Mouse (Mus musculus): Measurements from ENCODE around the gene Lhx8. TPM values are rescaled to one million over a fixed set of nuclear protein-coding genes. Genes with fewer than 3 reads are reported as not detected.

Gene Lhx8
- total and polyA plus RNA-seq, 2 experiments: not detected

- H3K36me3 ChIP-seq (ENCODE audit: control insufficient read depth, insufficient read depth, low read length): no peaks in the 10 kb centered on the region
- H3K4me1 ChIP-seq (ENCODE audit: control insufficient read depth, insufficient read depth, low read length): no peaks in the 10 kb centered on the region
- 75% methylated on average over 2 of the region's 2 CpGs for WGBS
- TF ChIP-seq POLR2A (IDR thresholded peaks at IDR 0.05; ENCODE audit: extremely low read depth, insufficient read depth, low read length): no peak
- no peak for TF ChIP-seq CTCF (IDR thresholded peaks at IDR 0.05; ENCODE audit: low read depth, low read length)
- H3K4me3 ChIP-seq (ENCODE audit: insufficient read depth, low read depth, low read length): no peak overlapping the region
- H3K9ac ChIP-seq (ENCODE audit: low read depth, low read length): no peak overlapping the region
- no peaks in the 10 kb centered on the region for H3K79me2 ChIP-seq (ENCODE audit: control insufficient read depth, insufficient read depth, low read length)
- H3K27ac ChIP-seq (replicated peaks; ENCODE audit: insufficient read depth, low read depth, low read length): no peak overlapping the region
- no peaks in the 10 kb centered on the region for H3K27me3 ChIP-seq (ENCODE audit: control insufficient read depth, insufficient read depth, low read length)
- no peak for DNase-seq (ENCODE audit: extremely low read depth, low read depth, low spot score)
These were observed 28.8 kb upstream of the Lhx8 start for GRCm38 (mm10) chr3:154359231-154359630.

- no peak for TF ChIP-seq POLR2A (IDR thresholded peaks at IDR 0.05; ENCODE audit: extremely low read depth, insufficient read depth, low read length)
- TF ChIP-seq CTCF (IDR thresholded peaks at IDR 0.05; ENCODE audit: low read depth, low read length): no peak
- no peak overlapping the region for H3K9ac ChIP-seq (ENCODE audit: low read depth, low read length)
- no peaks in the 10 kb centered on the region for H3K36me3 ChIP-seq (ENCODE audit: control insufficient read depth, insufficient read depth, low read length)
- 84% methylated on average over 13 of the region's 13 CpGs for WGBS
- H3K27ac ChIP-seq (replicated peaks; ENCODE audit: insufficient read depth, low read depth, low read length): no peak overlapping the region
- H3K79me2 ChIP-seq (ENCODE audit: control insufficient read depth, insufficient read depth, low read length): no peaks in the 10 kb centered on the region
- H3K27me3 ChIP-seq (ENCODE audit: control insufficient read depth, insufficient read depth, low read length): no peaks in the 10 kb centered on the region
- no peaks in the 10 kb centered on the region for H3K4me1 ChIP-seq (ENCODE audit: control insufficient read depth, insufficient read depth, low read length)
- no peak for DNase-seq (ENCODE audit: extremely low read depth, low read depth, low spot score)
- no peak overlapping the region for H3K4me3 ChIP-seq (ENCODE audit: insufficient read depth, low read depth, low read length)
These were observed 9.9 kb upstream of the Lhx8 start for GRCm38 (mm10) chr3:154340294-154340914.

GRCm38 (mm10) chr3:154339649-154340260 lies 9.3 kb upstream of the Lhx8 start:
- Histone ChIP-seq H3K27me3 (ENCODE audit: control insufficient read depth, insufficient read depth, low read length) (no peaks in the 10 kb centered on the region; the same call in 1 of the 2 replicates), H3K27ac (replicated peaks; ENCODE audit: insufficient read depth, low read depth, low read length) (no peak overlapping the region), H3K4me3 (ENCODE audit: insufficient read depth, low read depth, low read length) (no peak overlapping the region), H3K9ac (ENCODE audit: low read depth, low read length) (no peak overlapping the region), H3K4me1 (ENCODE audit: control insufficient read depth, insufficient read depth, low read length) (no peaks in the 10 kb centered on the region), H3K79me2 (ENCODE audit: control insufficient read depth, insufficient read depth, low read length) (no peaks in the 10 kb centered on the region), H3K36me3 (ENCODE audit: control insufficient read depth, insufficient read depth, low read length) (no peaks in the 10 kb centered on the region)
- no peak for TF ChIP-seq POLR2A (IDR thresholded peaks at IDR 0.05; ENCODE audit: extremely low read depth, insufficient read depth, low read length)
- no peak for TF ChIP-seq CTCF (IDR thresholded peaks at IDR 0.05; ENCODE audit: low read depth, low read length)
- WGBS: 88% methylated on average over 17 of the region's 17 CpGs
- DNase-seq (ENCODE audit: extremely low read depth, low read depth, low spot score): no peak

GRCm38 (mm10) chr3:154334806-154335205 lies 4.3 kb upstream of the Lhx8 start:
- H3K79me2 ChIP-seq (ENCODE audit: control insufficient read depth, insufficient read depth, low read length): no peaks in the 10 kb centered on the region
- DNase-seq (ENCODE audit: extremely low read depth, low read depth, low spot score): no peak
- no peak overlapping the region for H3K9ac ChIP-seq (ENCODE audit: low read depth, low read length)
- peaks cover 19% of the 10 kb centered on the region; the same call in 1 of the 2 replicates for H3K27me3 ChIP-seq (ENCODE audit: control insufficient read depth, insufficient read depth, low read length)
- WGBS: 3% methylated on average over 10 of the region's 10 CpGs
- no peak overlapping the region for H3K27ac ChIP-seq (replicated peaks; ENCODE audit: insufficient read depth, low read depth, low read length)
- peaks cover 2% of the 10 kb centered on the region; the same call in 1 of the 2 replicates for H3K4me1 ChIP-seq (ENCODE audit: control insufficient read depth, insufficient read depth, low read length)
- no peak overlapping the region for H3K4me3 ChIP-seq (ENCODE audit: insufficient read depth, low read depth, low read length)
- no peak for TF ChIP-seq CTCF (IDR thresholded peaks at IDR 0.05; ENCODE audit: low read depth, low read length)
- no peak for TF ChIP-seq POLR2A (IDR thresholded peaks at IDR 0.05; ENCODE audit: extremely low read depth, insufficient read depth, low read length)
- H3K36me3 ChIP-seq (ENCODE audit: control insufficient read depth, insufficient read depth, low read length): no peaks in the 10 kb centered on the region

GRCm38 (mm10) chr3:154333401-154333999 lies 3.0 kb upstream of the Lhx8 start:
- Histone ChIP-seq H3K27ac (replicated peaks; ENCODE audit: insufficient read depth, low read depth, low read length) (no peak overlapping the region), H3K79me2 (ENCODE audit: control insufficient read depth, insufficient read depth, low read length) (no peaks in the 10 kb centered on the region), H3K9ac (ENCODE audit: low read depth, low read length) (no peak overlapping the region), H3K27me3 (ENCODE audit: control insufficient read depth, insufficient read depth, low read length) (peaks cover 26% of the 10 kb centered on the region), H3K36me3 (ENCODE audit: control insufficient read depth, insufficient read depth, low read length) (no peaks in the 10 kb centered on the region), H3K4me3 (ENCODE audit: insufficient read depth, low read depth, low read length) (no peak overlapping the region), H3K4me1 (ENCODE audit: control insufficient read depth, insufficient read depth, low read length) (peaks cover 2% of the 10 kb centered on the region; the same call in 1 of the 2 replicates)
- WGBS: 6% methylated on average over 16 of the region's 16 CpGs
- TF ChIP-seq CTCF (IDR thresholded peaks at IDR 0.05; ENCODE audit: low read depth, low read length): no peak
- no peak for DNase-seq (ENCODE audit: extremely low read depth, low read depth, low spot score)

- no peak overlapping the region for H3K27ac ChIP-seq (replicated peaks; ENCODE audit: insufficient read depth, low read depth, low read length)
- peaks cover 2% of the 10 kb centered on the region; the same call in 1 of the 2 replicates for H3K4me1 ChIP-seq (ENCODE audit: control insufficient read depth, insufficient read depth, low read length)
- H3K9ac ChIP-seq (ENCODE audit: low read depth, low read length): no peak overlapping the region
- no peaks in the 10 kb centered on the region for H3K79me2 ChIP-seq (ENCODE audit: control insufficient read depth, insufficient read depth, low read length)
- H3K36me3 ChIP-seq (ENCODE audit: control insufficient read depth, insufficient read depth, low read length): no peaks in the 10 kb centered on the region
- no peak overlapping the region for H3K4me3 ChIP-seq (ENCODE audit: insufficient read depth, low read depth, low read length)
- TF ChIP-seq CTCF (IDR thresholded peaks at IDR 0.05; ENCODE audit: low read depth, low read length) (no peak), POLR2A (IDR thresholded peaks at IDR 0.05; ENCODE audit: extremely low read depth, insufficient read depth, low read length) (no peak)
- no peak for DNase-seq (ENCODE audit: extremely low read depth, low read depth, low spot score)
- WGBS: 4% methylated on average over 15 of the region's 15 CpGs
- peaks cover 32% of the 10 kb centered on the region for H3K27me3 ChIP-seq (ENCODE audit: control insufficient read depth, insufficient read depth, low read length)
These were observed 2.5 kb upstream of the Lhx8 start for GRCm38 (mm10) chr3:154332941-154333340.

All from liver, adult 2 months (tissue).